Mouse (Mus musculus) small intestine, adult 2 months (tissue): ENCODE results near the gene Tcf12. TPM values are rescaled to one million over a fixed set of nuclear protein-coding genes. Genes with fewer than 3 reads are reported as not detected.
A peak's percentile ranks its signal among the peaks of the same experiment; 100 is the strongest.

Experiments
- H3K27ac ChIP-seq: fragments of 200-500 bp; 2 replicates; pipeline ENCODE4 v1.5.1; 2012; ENCODE audit warnings: low read depth, low read length, control low read depth, inconsistent platforms; ENCODE audit not compliant: insufficient read depth
- H3K27me3 ChIP-seq: fragments of 200-500 bp; 2 replicates; pipeline ENCODE4 v1.6.1; 2012; ENCODE audit warnings: mild to moderate bottlenecking, moderate library complexity, low read length, inconsistent platforms; ENCODE audit not compliant: control insufficient read depth, insufficient read depth
- H3K36me3 ChIP-seq: fragments of 200-500 bp; 2 replicates; pipeline ENCODE4 v1.6.1; 2012; ENCODE audit warnings: mild to moderate bottlenecking, low read length, control low read depth, inconsistent platforms; ENCODE audit not compliant: control insufficient read depth, insufficient read depth
- H3K4me1 ChIP-seq: fragments of 200-500 bp; 2 replicates; pipeline ENCODE4 v1.6.1; 2012; ENCODE audit warnings: low read length, inconsistent platforms, mixed read lengths; ENCODE audit not compliant: control insufficient read depth, insufficient read depth, insufficient read length
- H3K4me3 ChIP-seq: fragments of 200-500 bp; 2 replicates; pipeline ENCODE4 v1.5.1; 2012; ENCODE audit warnings: low read depth, mild to moderate bottlenecking, control low read depth, inconsistent platforms, low read length, moderate library complexity
- CTCF ChIP-seq: fragments of 200-500 bp; IDR thresholded peaks from 2 replicates; pipeline ENCODE4 v1.5.1; 2012; ENCODE audit warnings: low read depth, mild to moderate bottlenecking, control low read depth, inconsistent platforms, low read length, moderate library complexity, mixed read lengths; ENCODE audit not compliant: insufficient replicate concordance, insufficient read length; ENCODE audit errors: extremely low read depth
- POLR2A ChIP-seq: fragments of 200-500 bp; IDR thresholded peaks from 2 replicates; pipeline ENCODE4 v1.6.1; 2012; ENCODE audit warnings: low read depth, mild to moderate bottlenecking, control low read depth, inconsistent platforms, low read length, moderate library complexity
- WGBS: fragments of 180-500 bp; shearing (Covaris S2); methylation state at CpG from one replicate; pipeline ENCODE4 v1.1.7; 2018; 5-methylcytosine and 5-hydroxymethylcytosine counted together
- polyA plus RNA-seq: library from polyadenylated mRNA; depleted of rRNA; stranded (reverse); fragments of >200 nt; gene quantifications from 2 replicates; pipeline ENCODE4 v1.2.3, GENCODE M21; 2012

Gene Tcf12
- polyA plus RNA-seq, 1 experiment, result 30.2 TPM

- WGBS, result 1% methylated on average over 56 of the region's 56 CpGs
- H3K4me3 ChIP-seq, result peak overlapping the region; percentile 80
- TF ChIP-seq POLR2A (peak; percentile 66; the same call in 1 of the 2 replicates), CTCF (no peak)
- no peaks in the 10 kb centered on the region for H3K36me3 ChIP-seq
- H3K4me1 ChIP-seq, result no peaks in the 10 kb centered on the region
- peak overlapping the region; percentile 64 for H3K27ac ChIP-seq
- no peaks in the 10 kb centered on the region for H3K27me3 ChIP-seq
Observed at GRCm38 (mm10) chr9:72133089-72133771, 21.6 kb upstream of the Tcf12 start.

- no peaks in the 10 kb centered on the region for H3K27me3 ChIP-seq
- H3K27ac ChIP-seq, result peak overlapping the region; percentile 64
- TF ChIP-seq CTCF, result no peak
- TF ChIP-seq POLR2A, result no peak
- under 1% methylated on average over 29 of the region's 29 CpGs for WGBS
- no peaks in the 10 kb centered on the region for H3K36me3 ChIP-seq
- no peaks in the 10 kb centered on the region for H3K4me1 ChIP-seq
- peak overlapping the region; percentile 80 for H3K4me3 ChIP-seq
Observed at GRCm38 (mm10) chr9:72132728-72133088, 21.0 kb upstream of the Tcf12 start.

GRCm38 (mm10) chr9:72129884-72130283, 18.2 kb upstream of the Tcf12 start:
- H3K27ac ChIP-seq, result no peak overlapping the region
- no peaks in the 10 kb centered on the region for H3K4me1 ChIP-seq
- WGBS, result 91% methylated on average over 4 of the region's 4 CpGs
- H3K36me3 ChIP-seq, result no peaks in the 10 kb centered on the region
- H3K4me3 ChIP-seq, result no peak overlapping the region
- H3K27me3 ChIP-seq, result no peaks in the 10 kb centered on the region
- no peak for TF ChIP-seq CTCF

GRCm38 (mm10) chr9:72125442-72125841, 13.8 kb upstream of the Tcf12 start:
- TF ChIP-seq CTCF (no peak), POLR2A (no peak)
- H3K36me3 ChIP-seq, result no peaks in the 10 kb centered on the region
- WGBS, result 87% methylated on average over 1 of the region's 1 CpGs
- no peaks in the 10 kb centered on the region for H3K4me1 ChIP-seq
- H3K27me3 ChIP-seq, result no peaks in the 10 kb centered on the region
- H3K27ac ChIP-seq, result no peak overlapping the region
- no peak overlapping the region for H3K4me3 ChIP-seq

- no peaks in the 10 kb centered on the region for H3K36me3 ChIP-seq
- no peak for TF ChIP-seq POLR2A
- no peaks in the 10 kb centered on the region for H3K27me3 ChIP-seq
- H3K27ac ChIP-seq, result peak overlapping the region; percentile 54; the same call in 1 of the 2 replicates
- no peaks in the 10 kb centered on the region for H3K4me1 ChIP-seq
- no peak overlapping the region for H3K4me3 ChIP-seq
Observed at GRCm38 (mm10) chr9:72118490-72118889, 6.8 kb upstream of the Tcf12 start.

GRCm38 (mm10) chr9:72111004-72111621, 558 bp downstream of the Tcf12 start:
- Histone ChIP-seq H3K4me1 (peaks cover 2% of the 10 kb centered on the region; the same call in 1 of the 2 replicates), H3K4me3 (peak overlapping the region; percentile 91), H3K27me3 (no peaks in the 10 kb centered on the region), H3K27ac (peak overlapping the region; percentile 77), H3K36me3 (peaks cover 3% of the 10 kb centered on the region; the same call in 1 of the 2 replicates)
- under 1% methylated on average over 89 of the region's 90 CpGs for WGBS
- no peak for TF ChIP-seq CTCF
- no peak for TF ChIP-seq POLR2A

- TF ChIP-seq POLR2A (no peak), CTCF (no peak)
- Histone ChIP-seq H3K4me3 (peak overlapping the region; percentile 91), H3K27me3 (no peaks in the 10 kb centered on the region), H3K36me3 (peaks cover 3% of the 10 kb centered on the region; the same call in 1 of the 2 replicates), H3K4me1 (peaks cover 2% of the 10 kb centered on the region; the same call in 1 of the 2 replicates), H3K27ac (peak overlapping the region; percentile 77; the same call in 1 of the 2 replicates)
- 0% methylated on average over 20 of the region's 23 CpGs for WGBS
Observed at GRCm38 (mm10) chr9:72110627-72111003, 1.1 kb downstream of the Tcf12 start.
